In the genomic region with DNA sequence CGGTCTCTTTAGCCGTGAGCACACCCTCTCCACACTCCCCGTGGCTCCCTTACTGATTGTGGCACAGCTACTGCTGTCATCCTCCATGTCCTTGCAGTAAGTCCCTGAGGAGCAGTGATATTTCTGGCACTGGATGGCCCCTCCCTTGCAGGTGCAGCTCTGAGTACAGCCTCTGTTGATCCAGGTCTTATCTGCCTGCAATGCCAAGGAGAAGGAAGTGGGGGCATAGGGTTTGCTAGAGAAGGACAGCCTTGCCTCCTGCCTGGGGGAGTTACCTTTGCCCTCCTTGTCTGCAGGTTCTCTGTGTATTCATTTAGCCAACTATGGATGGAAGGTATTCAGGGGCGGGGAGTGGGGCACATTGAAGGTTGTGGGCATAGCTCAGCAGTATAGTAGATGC, we compare ENCODE assay signal across 28 mouse cellular contexts. TPM values are rescaled to one million over a fixed set of nuclear protein-coding genes. Genes with fewer than 3 reads are reported as not detected.
DNase-seq lines count a peak whose midpoint lies in the region; ATAC-seq and TF ChIP-seq lines count a peak whose summit lies in the region.
"Had no signal": no experiment of that assay in that cellular context is flagged by ENCODE, and none has a peak within 500 bp of the region (broad histone marks: within the 10 kb centered on the region; RNA-seq: fewer than 3 reads in every experiment).

No protein-coding gene starts in this region.

- no peak overlapping the region for H3K9ac ChIP-seq in lung, postnatal 0 days (replicated peaks; ENCODE audit: low read depth)
- H3K9ac ChIP-seq in intestine, embryonic 16.5 days (ENCODE audit: low read depth, low read length): no peak overlapping the region
- no peak overlapping the region for H3K9ac ChIP-seq in stomach, embryonic 14.5 days (replicated peaks; ENCODE audit: low read depth, low read length)
- no peak overlapping the region for H3K9ac ChIP-seq in stomach, postnatal 0 days (ENCODE audit: low read length)
- H3K9ac ChIP-seq: forebrain, embryonic 13.5 days; heart, embryonic 12.5 days; heart, embryonic 15.5 days; hindbrain, embryonic 13.5 days had no signal

- no peak overlapping the region for H3K4me2 ChIP-seq in lung, postnatal 0 days (replicated peaks; ENCODE audit: low read depth, low read length)
- peak overlapping the region; percentile 19; the same call in 1 of the 2 replicates for H3K4me2 ChIP-seq in intestine, embryonic 16.5 days (ENCODE audit: low read depth, low read length)
- H3K4me2 ChIP-seq in stomach, embryonic 14.5 days (replicated peaks; ENCODE audit: low read depth, low read length): no peak overlapping the region
- H3K4me2 ChIP-seq in stomach, postnatal 0 days (replicated peaks; ENCODE audit: low read depth): no peak overlapping the region
- H3K4me2 ChIP-seq: forebrain, embryonic 13.5 days; heart, embryonic 12.5 days; heart, embryonic 15.5 days; hindbrain, embryonic 13.5 days had no signal

- H3K4me1 ChIP-seq in lung, postnatal 0 days (ENCODE audit: insufficient read depth, low read depth, low read length): peaks cover 3% of the 10 kb centered on the region; the same call in 1 of the 2 replicates
- peaks cover 17% of the 10 kb centered on the region; the same call in 1 of the 2 replicates for H3K4me1 ChIP-seq in intestine, embryonic 16.5 days (ENCODE audit: control insufficient read depth, insufficient read depth, low read length)
- H3K4me1 ChIP-seq in stomach, embryonic 14.5 days (ENCODE audit: control insufficient read depth, insufficient read depth, low read length): peaks cover 3% of the 10 kb centered on the region; the same call in 1 of the 2 replicates
- no peaks in the 10 kb centered on the region for H3K4me1 ChIP-seq in stomach, postnatal 0 days (replicated peaks; ENCODE audit: control insufficient read depth, insufficient read depth)
- H3K4me1 ChIP-seq: forebrain, embryonic 10.5 days; forebrain, embryonic 13.5 days; heart, embryonic 15.5 days; hindbrain, embryonic 13.5 days had no signal

- H3K27me3 ChIP-seq in lung, postnatal 0 days (replicated peaks; ENCODE audit: insufficient read depth, low read length): no peaks in the 10 kb centered on the region
- no peaks in the 10 kb centered on the region for H3K27me3 ChIP-seq in intestine, embryonic 16.5 days (replicated peaks; ENCODE audit: control insufficient read depth, insufficient read depth, low read length)
- H3K27me3 ChIP-seq in stomach, embryonic 14.5 days (ENCODE audit: control insufficient read depth, insufficient read depth, low read length): no peaks in the 10 kb centered on the region
- H3K27me3 ChIP-seq in stomach, postnatal 0 days (ENCODE audit: control insufficient read depth, insufficient read depth, low read length): no peaks in the 10 kb centered on the region
- H3K27me3 ChIP-seq: forebrain, embryonic 13.5 days; heart, embryonic 12.5 days; heart, embryonic 15.5 days; hindbrain, embryonic 13.5 days had no signal

- no peaks in the 10 kb centered on the region for H3K9me3 ChIP-seq in lung, postnatal 0 days (ENCODE audit: low read length)
- H3K9me3 ChIP-seq in intestine, embryonic 16.5 days (ENCODE audit: control insufficient read depth, low read length): no peaks in the 10 kb centered on the region
- no peaks in the 10 kb centered on the region for H3K9me3 ChIP-seq in stomach, embryonic 14.5 days (ENCODE audit: control insufficient read depth, low read depth, low read length)
- H3K9me3 ChIP-seq in stomach, postnatal 0 days (ENCODE audit: control insufficient read depth, low read length): no peaks in the 10 kb centered on the region
- H3K9me3 ChIP-seq: forebrain, embryonic 10.5 days; forebrain, embryonic 13.5 days; heart, embryonic 12.5 days; heart, embryonic 15.5 days; hindbrain, embryonic 10.5 days; hindbrain, embryonic 13.5 days had no signal

- no peak for TF ChIP-seq EP300 in lung, postnatal 0 days (IDR thresholded peaks at IDR 0.05)
- no peak for TF ChIP-seq EP300 in stomach, postnatal 0 days (optimal IDR thresholded peaks at IDR 0.05)

- H3K27ac ChIP-seq in lung, postnatal 0 days (ENCODE audit: low read length): no peak overlapping the region
- peak overlapping the region; percentile 72 for H3K27ac ChIP-seq in intestine, embryonic 16.5 days (ENCODE audit: low read length)
- H3K27ac ChIP-seq in stomach, embryonic 14.5 days (ENCODE audit: low read length): no peak overlapping the region
- peak overlapping the region; percentile 75 for H3K27ac ChIP-seq in stomach, postnatal 0 days (replicated peaks)
- H3K27ac ChIP-seq: forebrain, embryonic 10.5 days; forebrain, embryonic 13.5 days; gastrocnemius, adult 2 months; heart, embryonic 15.5 days; hindbrain, embryonic 10.5 days; hindbrain, embryonic 13.5 days had no signal

- DNase-seq in lung, postnatal 0 days (ENCODE audit: low spot score): no peak
- no peak for DNase-seq in lung, postnatal 10 days
- DNase-seq in stomach, postnatal 0 days (ENCODE audit: low spot score): peak; percentile 76
- DNase-seq in adrenal gland, adult (ENCODE audit: inconsistent age in 2 of 2, low spot score in 1 of 2): no peak
- no peak for DNase-seq in gastrocnemius, adult 18-20 months (ENCODE audit: low spot score)
- DNase-seq: adrenal gland, adult 8-10 months; adrenal gland, postnatal 25 days; cerebellum, adult 11-12 months; cerebellum, adult 9-10 months; cerebellum, postnatal 14 days; gastrocnemius, adult 2 months; gastrocnemius, postnatal 14 days; heart, adult 11 months; heart, postnatal 10 days; heart, postnatal 36 days had no signal

- 53% methylated on average over 4 of the region's 4 CpGs for WGBS in lung, postnatal 0 days
- 60% methylated on average over 4 of the region's 4 CpGs for WGBS in intestine, embryonic 16.5 days
- 74% methylated on average over 4 of the region's 4 CpGs for WGBS in stomach, embryonic 14.5 days
- WGBS in stomach, postnatal 0 days: 74% methylated on average over 4 of the region's 4 CpGs

- no peak overlapping the region for H3K4me3 ChIP-seq in lung, postnatal 0 days (ENCODE audit: low read depth, low read length)
- H3K4me3 ChIP-seq in intestine, embryonic 16.5 days (ENCODE audit: low read length): no peak overlapping the region
- H3K4me3 ChIP-seq in stomach, embryonic 14.5 days (ENCODE audit: low read depth, low read length): no peak overlapping the region
- no peak overlapping the region for H3K4me3 ChIP-seq in stomach, postnatal 0 days (ENCODE audit: low read depth, low read length)
- H3K4me3 ChIP-seq: forebrain, embryonic 10.5 days; forebrain, embryonic 13.5 days; gastrocnemius, adult 2 months; heart, embryonic 12.5 days; heart, embryonic 15.5 days; hindbrain, embryonic 10.5 days; hindbrain, embryonic 13.5 days had no signal

- no peaks in the 10 kb centered on the region for H3K36me3 ChIP-seq in lung, postnatal 0 days (ENCODE audit: insufficient read depth, low read length)
- H3K36me3 ChIP-seq in intestine, embryonic 16.5 days (ENCODE audit: control insufficient read depth, insufficient read depth, low read length): no peaks in the 10 kb centered on the region
- no peaks in the 10 kb centered on the region for H3K36me3 ChIP-seq in stomach, embryonic 14.5 days (ENCODE audit: control insufficient read depth, insufficient read depth, low read length)
- no peaks in the 10 kb centered on the region for H3K36me3 ChIP-seq in stomach, postnatal 0 days (ENCODE audit: control insufficient read depth, insufficient read depth, low read length)
- H3K36me3 ChIP-seq: forebrain, embryonic 10.5 days; heart, embryonic 12.5 days; heart, embryonic 15.5 days; hindbrain, embryonic 10.5 days; hindbrain, embryonic 13.5 days had no signal

- peak; percentile 16; the same call in 1 of the 2 replicates for ATAC-seq in lung, postnatal 0 days
- peak; percentile 94 for ATAC-seq in intestine, embryonic 16.5 days
- peak; percentile 79 for ATAC-seq in stomach, embryonic 14.5 days (ENCODE audit: insufficient number of reproducible peaks, insufficient read depth, low FRiP score, low read depth)
- peak; percentile 91 for ATAC-seq in stomach, postnatal 0 days (ENCODE audit: low FRiP score, low TSS enrichment)
- no peak for ATAC-seq in inflammation-experienced regulatory T-cells, adult 6 months
- ATAC-seq: CD4-positive, CD25-positive, alpha-beta regulatory T cell, adult 4 months; forebrain, embryonic 13.5 days; forebrain, embryonic 16.5 days had no signal

- TF ChIP-seq CTCF in lung, postnatal 0 days (IDR thresholded peaks at IDR 0.05): no peak
- TF ChIP-seq CTCF in stomach, postnatal 0 days (IDR thresholded peaks at IDR 0.05; ENCODE audit: low read depth): no peak

RNA-seq across cellular contexts. Expression of gene Zan, which starts 57.0 kb away (rescaled TPM):
- 0.11 TPM in 2 replicates for polyA plus RNA-seq in lung, postnatal 0 days (2015; fragmentation: Nextera tagmentation; extraction: Ambion mirVana)
- 0.89 and 0.92 TPM in 2 replicates for polyA plus RNA-seq in intestine, embryonic 16.5 days (2015; fragmentation: Nextera tagmentation; extraction: Ambion mirVana)
- polyA plus RNA-seq in stomach, embryonic 14.5 days (2014; fragmentation: Nextera tagmentation; extraction: Ambion mirVana): 1.1 and 1.5 TPM in 2 replicates
- polyA plus RNA-seq in stomach, postnatal 0 days (2015; fragmentation: Nextera tagmentation; extraction: Ambion mirVana): 0.79 and 0.96 TPM in 2 replicates
- polyA plus RNA-seq in inflammation-experienced regulatory T-cells, adult 6 months (2017; shearing (Covaris generic)): under 1 TPM; 0.19 to 0.55 (median 0.24) TPM
- total RNA-seq in gastrocnemius, adult 18-20 months (2021): under 1 TPM in 1 of 2 experiments, not detected in 1; 0.07 TPM
- total RNA-seq: adrenal gland, adult 8-10 months; adrenal gland, postnatal 25 days; heart, adult 8-10 months; heart, postnatal 36 days; MEL had no signal

Comparison
In these comparisons a context has a peak if more than half of its experiments do, and no peak if none do; other contexts are left out.
1. H3K27ac ChIP-seq: peak in intestine, embryonic 16.5 days (single experiment) and stomach, postnatal 0 days (single experiment); none in lung, postnatal 0 days (single experiment) and stomach, embryonic 14.5 days (single experiment).